Mouse (Mus musculus) olfactory bulb, adult 2 months (tissue): Measurements from ENCODE around the gene Myrip.

Source experiments
- CTCF ChIP-seq: fragments of 200-500 bp; IDR thresholded peaks from 2 replicates; pipeline ENCODE4 v1.5.1; 2012; ENCODE audit warnings: low read depth, mild to moderate bottlenecking, low read length, moderate library complexity; ENCODE audit not compliant: insufficient read depth
- POLR2A ChIP-seq: fragments of 200-500 bp; IDR thresholded peaks from 2 replicates; pipeline ENCODE4 v1.6.1; 2012; ENCODE audit warnings: mild to moderate bottlenecking, low read depth, low read length, moderate library complexity; ENCODE audit not compliant: insufficient read depth

- no peak for TF ChIP-seq POLR2A
- TF ChIP-seq CTCF: no peak
Measured at GRCm38 (mm10) chr9:120362684-120363083, 61.4 kb downstream of the Myrip start.
